Mouse (Mus musculus): ENCODE results near the gene Tbc1d1.
A peak's percentile ranks its signal among the peaks of the same experiment; 100 is the strongest.

Tbc1d1 gene

DNA sequence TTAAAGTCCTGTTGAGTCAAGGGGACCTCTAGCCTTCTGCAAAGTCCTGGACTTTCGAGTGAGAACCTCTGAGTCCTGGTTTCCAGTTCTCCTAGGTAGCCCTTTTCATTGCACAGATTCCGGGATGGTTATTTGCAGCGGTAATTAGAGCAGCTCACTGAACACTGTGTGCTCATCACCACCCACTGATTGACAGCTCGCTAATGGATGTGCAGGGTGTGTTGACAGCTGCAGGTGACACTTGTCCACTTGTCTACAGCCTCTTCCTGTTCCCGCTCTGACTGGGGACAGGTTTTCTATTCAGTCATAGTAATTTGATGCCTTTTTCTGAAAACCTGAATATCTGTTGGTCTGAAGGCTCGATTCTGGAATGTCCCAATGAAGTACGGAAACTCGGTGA is 50.8 kb downstream of the Tbc1d1 start:
- DNase-seq (ENCODE audit: low read depth, low spot score): no peak

DNA sequence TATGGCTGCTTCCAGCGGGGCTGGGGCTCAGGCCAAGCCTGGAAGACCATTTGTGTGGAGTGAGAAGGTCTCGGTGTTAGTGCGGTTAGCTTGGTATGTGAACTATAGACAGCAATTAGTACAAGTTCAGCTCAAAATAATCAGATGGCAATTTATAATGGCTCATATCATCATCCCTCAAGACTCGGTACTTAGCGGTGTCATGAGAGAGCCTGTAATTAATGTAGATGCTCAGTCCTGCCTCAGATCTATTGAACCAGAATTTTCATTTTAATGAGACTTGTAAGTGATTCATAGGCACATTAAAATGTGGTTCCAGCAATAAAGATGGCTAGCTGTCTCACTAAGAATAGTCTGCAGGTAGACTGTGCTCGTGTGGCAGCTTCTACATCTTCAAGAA is 51.7 kb downstream of the Tbc1d1 start:
- no peak for DNase-seq (ENCODE audit: low read depth, low spot score)

DNA sequence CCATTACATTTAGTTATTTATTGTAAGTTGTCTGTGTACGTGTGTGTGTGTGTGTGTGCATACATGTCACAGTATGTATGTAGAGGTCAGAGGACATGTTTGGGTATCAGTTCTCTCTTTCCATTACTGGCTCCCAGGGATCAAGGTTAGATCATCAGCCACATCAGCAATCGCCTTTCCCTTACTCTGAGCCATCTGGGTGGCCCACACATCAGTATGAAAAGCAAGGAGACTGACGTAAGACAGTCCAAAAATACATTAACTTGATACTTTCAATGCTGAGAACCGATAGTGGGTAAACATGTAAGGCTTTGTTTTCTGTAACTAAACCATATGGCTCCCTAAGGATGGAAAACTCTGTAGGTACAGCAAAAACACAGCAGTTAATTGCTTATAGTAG is 54.7 kb downstream of the Tbc1d1 start:
- no peak for DNase-seq (ENCODE audit: low read depth, low spot score)

DNA sequence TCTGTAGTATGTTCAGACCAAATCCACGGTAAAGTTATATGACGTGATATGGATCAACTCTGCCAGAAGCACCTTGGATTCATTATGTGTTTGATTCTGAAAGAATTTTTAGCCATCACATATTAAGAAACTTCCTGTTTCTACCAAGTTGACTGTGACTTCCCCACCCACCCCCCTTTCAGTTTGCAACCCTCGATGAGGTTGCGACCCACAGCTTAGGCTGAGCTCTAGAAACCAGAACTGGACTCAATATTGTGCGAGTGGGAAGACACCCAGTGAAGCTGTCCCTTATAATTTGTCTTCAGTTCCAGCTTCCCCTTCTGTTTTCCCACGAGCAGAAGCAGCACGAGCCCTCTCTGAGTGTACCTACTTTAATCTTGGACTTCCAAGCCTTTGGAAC is 55.2 kb downstream of the Tbc1d1 start:
- no peak for DNase-seq (ENCODE audit: low read depth, low spot score)

DNA sequence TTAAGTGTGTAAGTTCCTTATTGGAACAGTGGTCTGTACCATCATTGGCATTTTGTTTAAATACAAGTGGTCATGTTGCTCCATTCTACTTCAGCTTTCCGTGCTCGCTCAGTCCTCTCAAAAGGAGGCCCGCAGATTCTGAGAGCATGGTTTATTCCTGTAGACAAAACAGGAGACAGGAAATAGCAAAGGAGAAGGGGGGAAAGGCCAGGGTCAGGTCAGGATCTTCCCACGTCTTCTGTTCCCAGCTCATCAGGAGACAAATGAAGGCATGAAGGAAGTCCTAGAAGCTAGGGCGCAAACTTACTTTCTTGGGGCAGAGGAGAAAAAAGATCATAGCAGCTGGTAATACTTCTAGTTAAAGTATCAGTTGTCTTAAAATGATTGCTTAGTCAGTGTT is 56.1 kb downstream of the Tbc1d1 start:
- no peak for DNase-seq (ENCODE audit: low read depth, low spot score)

DNA sequence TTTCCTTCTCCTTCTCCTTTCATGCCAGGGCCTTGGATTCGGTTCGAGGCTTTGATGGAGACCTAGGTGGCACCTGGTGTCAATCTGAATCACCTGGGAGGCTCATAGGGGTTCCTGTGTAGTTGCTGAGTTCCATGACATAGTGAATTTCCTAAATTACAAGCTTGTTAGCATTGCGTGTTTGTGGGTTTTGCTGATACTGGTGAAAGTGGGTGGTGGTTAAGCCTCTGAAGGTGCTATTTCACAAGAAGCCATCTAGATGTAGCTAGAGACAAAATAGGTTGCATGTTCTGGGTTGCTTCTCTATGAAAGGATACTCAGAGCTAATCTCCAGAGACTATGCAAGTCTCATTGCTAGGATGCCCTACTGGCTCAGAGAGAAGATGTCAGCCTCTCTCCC is 56.5 kb downstream of the Tbc1d1 start:
- no peak for DNase-seq (ENCODE audit: low read depth, low spot score)

DNA sequence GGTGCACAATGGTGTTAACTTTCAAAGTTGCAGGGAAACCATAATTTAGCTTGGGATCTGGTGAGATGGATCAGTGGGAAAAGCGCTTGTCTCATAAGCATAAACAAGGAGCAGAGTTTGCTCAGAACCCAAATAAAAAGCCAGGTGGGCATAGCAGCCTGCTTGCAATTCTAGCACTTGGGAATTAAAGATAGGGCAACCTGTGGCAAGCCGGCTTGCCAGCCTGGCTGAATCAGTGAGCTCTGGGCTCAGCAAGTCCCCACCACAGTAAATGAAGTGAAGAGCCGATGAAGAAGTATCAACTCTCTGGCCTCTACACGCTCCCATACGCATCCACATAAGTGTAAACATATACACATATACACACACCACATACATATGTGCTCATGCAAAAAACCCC is 59.7 kb downstream of the Tbc1d1 start:
- no peak for DNase-seq (ENCODE audit: low read depth, low spot score)

DNA sequence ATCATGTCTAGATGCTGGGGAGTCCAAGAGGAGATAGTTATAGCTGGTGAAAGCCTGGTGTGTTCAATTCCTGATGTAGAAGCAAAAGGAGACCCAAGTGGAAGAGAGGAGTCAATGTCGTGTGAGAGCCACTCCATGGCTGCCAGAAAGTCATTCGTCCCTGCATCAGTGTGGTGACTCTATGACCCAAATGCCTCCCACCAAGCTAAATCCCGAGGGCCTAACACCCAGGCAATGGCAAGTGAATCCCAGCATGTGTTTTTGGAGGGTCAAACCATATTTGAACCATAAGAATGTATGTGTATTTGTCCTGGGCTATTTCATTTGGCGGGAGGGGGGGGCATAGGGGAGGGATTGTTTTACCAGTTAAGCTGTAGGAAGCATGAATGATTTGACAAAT is 60.2 kb downstream of the Tbc1d1 start:
- no peak for DNase-seq (ENCODE audit: low read depth, low spot score)

DNA sequence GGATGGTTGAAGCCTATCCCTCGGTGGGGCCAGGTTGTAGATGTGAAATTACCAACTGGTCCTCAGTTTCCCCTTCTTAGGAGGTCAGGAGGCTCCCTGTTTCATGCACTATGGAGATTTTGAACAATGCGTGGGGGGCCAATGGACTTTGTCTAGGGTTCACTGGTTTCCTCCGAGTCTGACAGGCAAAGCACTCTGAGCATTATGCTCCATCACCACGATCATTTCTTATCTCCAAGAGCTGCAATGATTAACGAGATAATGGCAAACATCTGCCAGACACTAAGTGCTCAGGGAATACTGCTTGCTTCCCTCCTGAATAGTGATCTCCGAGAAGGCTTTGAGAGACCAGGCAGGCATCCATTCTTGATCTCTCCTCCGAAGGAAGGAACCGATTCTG is 61.2 kb downstream of the Tbc1d1 start:
- no peak for DNase-seq (ENCODE audit: low read depth, low spot score)

DNA sequence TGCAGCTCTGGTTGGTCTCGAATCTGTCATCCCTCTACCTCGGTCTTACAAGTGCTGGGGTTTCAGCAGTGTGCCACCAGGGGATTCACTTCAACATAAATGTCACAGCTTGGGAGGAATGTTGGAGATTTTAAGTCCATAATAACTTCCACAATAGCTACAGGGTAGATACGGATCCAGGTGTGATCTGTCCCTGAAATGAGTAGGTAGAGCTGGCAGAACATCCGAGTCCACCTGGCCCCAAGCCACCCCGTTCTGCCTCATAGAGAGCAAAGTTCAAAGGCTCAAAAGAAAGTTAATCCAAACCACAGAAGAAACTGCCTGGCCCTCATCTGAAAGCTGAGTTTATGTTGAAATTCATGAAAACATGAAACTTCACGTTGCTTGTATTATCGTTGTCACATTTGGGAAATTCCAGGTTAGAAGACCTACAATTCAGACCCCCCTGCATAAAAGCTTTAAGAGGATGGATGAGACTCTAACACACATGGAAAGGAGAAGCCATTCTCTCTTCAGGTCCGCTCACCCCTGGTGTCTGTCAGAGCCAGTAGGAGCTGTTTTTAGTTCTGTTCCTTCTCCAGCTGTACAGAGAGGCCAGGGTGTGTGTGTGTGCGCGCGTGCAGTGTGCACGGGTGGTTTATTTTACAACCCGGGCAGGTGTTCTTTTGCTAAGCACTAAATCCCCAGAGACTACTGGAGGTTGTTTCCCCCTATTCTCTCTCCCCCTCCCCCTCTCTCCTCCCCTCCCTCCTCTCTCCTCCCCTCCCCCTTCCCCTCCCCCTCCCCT is 61.9 kb downstream of the Tbc1d1 start:
- DNase-seq (ENCODE audit: low read depth, low spot score): no peak

DNA sequence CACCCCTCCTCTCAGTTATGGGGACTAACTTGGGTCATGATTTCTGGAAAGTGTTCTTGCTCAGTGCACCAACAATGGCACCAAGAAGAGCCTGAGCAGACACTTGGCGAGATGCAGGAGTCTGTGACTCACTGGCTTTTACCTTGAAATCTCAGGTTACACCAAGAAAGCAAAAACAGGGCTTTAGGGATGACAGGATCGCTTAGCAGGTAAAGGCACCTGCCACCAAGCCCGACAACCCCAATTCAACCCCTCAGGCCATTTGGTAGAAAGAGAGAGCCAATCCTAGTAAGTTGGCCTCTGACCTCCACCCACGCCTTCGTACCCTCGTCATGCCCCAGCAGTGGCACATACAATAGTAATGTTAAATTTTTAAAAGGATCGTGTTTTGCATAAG is 62.5 kb downstream of the Tbc1d1 start:
- DNase-seq (ENCODE audit: low read depth, low spot score): no peak

DNA sequence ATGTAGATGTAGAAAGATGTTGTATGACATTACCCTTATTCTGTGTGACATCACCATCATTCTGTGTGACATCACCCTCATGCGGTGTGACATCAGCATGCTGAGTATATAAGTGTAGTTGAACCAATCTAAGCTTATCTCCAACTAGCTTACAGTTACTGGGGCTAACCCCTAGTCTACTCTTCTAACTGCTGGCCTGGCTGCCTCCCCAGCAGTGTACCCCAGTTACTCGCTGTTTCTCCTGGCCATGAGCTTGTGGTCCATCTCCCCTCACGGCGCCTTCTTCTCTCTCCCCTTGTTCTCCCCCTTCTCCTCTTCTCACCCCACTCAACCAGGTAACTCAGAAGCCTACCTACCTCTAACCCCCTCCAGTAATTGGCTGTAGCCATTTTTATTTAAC is 64.7 kb downstream of the Tbc1d1 start:
- DNase-seq (ENCODE audit: low read depth, low spot score): no peak

DNA sequence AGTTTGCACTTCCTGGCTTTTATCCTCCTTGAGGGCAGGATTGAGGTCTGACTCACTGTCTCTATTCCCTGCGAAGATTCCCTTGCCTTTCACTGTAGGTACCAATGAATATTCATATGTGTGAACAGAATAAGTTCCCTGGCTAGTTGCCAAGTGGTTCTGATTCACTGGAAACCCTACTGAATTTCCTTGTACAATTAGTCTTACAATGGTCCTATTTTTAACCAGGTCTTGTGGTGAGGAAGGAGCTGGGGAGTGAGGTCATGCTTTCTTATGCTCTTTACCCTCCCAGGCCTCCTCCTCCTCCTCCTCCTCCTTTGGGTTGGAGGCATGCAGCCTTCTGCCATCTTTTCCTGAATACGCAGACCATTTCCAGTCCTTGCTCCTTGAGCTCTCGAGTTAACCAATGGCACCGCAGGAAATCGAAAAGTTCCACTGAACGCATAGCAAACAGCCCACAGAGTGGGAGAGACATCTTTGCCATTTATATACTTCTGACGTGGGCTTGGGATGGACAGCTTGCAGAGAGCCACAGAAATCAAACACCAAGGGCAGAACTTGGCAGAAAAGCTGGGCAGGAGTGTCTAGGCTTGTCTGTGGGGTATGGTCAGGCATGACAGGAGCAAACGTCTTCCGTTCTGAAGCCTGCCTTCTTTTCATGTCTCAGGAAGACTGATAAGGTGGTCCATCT is 68.8 kb downstream of the Tbc1d1 start:
- no peak for DNase-seq (ENCODE audit: low read depth, low spot score)

DNA sequence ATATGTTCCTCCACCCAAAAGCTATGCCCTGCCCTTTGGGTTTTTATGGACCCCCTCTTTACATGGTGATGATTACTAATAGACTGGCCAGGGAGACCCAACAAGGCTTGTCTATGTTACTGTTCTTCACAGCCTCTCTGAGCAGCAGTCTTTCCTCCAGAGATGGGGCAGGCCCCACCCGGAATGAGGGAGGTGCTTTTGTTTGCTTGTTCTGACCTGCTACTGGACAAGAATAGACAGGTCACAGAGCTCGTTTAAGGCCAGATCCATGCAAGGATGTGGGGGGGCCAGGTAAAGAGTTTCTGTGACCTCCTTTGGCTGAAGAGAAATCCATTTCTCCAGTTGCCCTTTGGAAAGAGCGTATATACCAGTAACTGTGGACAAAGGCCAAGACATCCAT is 72.1 kb downstream of the Tbc1d1 start:
- DNase-seq (ENCODE audit: low read depth, low spot score): no peak

DNA sequence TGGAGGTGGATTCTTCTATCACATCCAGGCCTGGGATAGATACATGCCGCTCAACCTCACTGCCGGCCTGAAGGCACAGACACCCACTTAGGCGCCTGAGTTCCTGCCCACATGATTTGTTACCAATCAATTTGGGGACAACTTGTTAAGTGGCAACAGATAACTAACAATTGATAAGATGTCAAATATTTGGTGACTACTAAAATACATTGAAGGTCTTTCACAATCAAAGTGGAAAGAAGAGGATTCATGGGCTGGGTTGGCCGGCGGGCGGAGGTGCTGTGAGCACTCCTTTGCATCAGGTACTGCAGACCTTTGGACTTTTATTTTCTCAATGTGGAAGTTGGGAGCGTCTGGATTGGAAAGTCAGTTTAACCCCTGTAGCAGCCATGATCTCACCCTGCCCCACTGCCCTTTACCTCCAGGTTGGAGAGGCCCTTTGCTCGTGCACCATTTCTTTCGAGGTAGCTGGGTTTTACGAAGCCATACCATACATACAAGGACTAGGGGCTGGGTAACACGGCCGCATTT is 73.3 kb downstream of the Tbc1d1 start:
- DNase-seq (ENCODE audit: low read depth, low spot score): no peak

DNA sequence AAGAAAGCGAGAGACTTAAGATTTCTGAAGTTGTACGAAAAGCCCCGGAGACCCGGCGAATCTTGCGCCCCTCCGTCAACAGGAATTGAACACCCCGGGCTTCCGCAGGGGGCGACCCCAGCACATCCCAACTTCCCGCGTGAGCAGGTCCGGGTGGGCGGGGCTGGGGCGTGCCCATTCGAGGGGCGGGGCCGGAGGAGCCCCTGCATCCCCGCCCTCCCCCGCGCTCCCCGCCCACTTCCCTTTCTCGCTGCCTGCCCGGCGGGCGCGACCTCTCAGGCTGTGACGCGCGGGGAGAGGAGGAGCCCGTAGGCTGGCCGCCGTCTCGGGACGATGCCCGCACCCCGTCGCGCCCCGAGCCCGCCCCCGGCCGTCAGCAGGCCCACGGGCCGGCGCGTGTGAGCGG is 74.0 kb downstream of the Tbc1d1 start:
- DNase-seq (ENCODE audit: low read depth, low spot score): peak; percentile 79

DNA sequence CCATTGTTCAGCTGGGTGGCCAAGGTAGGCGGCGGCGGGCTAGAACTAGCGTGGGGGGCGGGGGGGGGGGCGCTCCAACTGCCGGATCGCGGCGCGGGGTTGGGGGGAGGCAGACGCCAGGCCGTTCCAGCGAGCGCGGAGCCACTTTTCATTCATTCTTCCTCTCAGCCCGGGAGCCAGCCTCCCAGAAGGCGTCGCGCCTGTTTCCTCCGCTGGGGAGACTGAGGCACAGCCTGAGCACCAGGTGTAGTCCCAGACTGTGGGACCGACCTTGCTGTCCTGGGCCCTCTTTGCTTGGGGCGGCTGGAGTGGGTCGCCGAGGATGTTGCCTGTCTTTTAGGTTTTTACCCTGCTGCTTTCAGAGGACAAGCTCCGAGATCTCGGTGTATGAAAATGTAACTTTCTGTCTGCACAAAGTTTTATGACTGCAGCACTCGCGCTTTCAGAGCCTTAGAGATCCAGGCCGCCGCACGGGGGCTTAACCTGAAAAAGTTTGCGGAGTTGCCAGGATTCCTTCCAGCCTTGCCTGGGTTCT is 74.5 kb downstream of the Tbc1d1 start:
- DNase-seq (ENCODE audit: low read depth, low spot score): no peak

DNA sequence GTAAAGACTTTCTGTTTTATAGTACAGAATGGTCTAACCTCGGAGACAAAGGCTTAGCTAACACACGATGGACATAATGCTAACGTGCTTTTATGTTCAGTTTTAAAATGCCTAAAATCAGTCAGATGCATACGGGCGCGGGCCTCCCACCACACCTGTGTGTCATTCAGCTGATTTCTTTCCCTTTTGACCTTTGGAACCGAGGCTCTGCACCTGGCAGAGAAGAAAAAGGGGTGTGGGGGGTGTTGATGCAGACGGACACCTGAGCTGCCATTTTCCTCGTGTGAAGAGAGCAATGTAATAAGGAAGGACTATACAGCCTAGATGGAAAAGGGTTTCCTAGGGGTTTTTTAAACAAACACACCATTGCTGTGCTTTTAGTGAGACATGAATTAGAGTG is 76.8 kb downstream of the Tbc1d1 start:
- DNase-seq (ENCODE audit: low read depth, low spot score): no peak

DNA sequence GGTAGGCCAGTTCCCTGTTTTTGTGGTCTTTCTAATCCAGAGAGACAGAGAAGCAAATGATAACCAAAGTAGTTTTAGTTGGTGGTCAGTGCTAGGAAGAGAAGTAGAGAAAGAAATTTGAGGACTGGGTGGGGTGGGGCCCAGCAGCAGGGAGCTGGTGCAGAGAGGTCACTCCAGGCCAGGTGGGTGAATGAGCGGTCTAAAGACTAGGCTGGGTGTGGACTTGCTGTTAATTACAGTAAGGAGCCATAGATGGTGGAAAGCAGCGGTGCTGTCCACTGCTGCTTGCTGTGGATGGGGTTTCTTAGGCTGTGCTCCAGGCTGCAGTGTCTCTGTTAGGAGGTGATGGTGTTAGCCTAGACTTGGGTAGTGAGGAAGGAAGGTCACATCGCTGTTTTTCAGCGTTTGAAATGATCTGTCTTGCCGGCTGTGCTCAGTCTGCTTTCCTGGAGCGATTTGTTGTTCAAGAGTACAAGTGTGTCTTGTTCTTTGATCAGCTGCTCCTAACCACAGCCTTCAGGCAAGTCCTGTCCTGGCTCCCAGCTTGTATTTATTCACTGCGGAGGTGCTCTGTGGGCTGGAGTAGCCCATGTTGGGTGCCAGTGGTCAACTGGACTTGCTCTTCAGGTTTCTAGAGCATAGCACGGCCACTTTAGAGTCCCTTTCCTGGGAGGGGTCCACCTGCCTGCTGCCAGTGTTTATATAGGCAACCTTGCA is 78.3 kb downstream of the Tbc1d1 start:
- DNase-seq (ENCODE audit: low read depth, low spot score): no peak

DNA sequence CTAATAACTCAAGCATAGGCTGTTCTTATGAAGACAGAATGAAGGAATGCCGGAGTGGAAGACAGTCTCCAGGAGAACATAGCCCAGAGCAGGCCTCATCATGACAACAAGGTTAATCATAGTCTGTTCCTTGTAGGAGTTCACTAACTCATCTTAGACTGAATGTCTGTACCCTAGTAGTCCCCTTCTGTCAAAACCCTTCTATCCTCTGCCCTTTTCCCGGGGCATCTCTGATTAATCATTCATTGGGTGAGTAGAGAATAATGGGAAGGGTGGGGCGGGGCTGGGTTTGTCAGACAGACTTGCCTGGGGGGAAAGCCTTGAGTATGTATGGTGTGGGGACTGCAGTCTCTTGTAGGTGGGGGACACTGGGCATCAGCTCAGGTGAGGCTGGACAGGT is 79.1 kb downstream of the Tbc1d1 start:
- DNase-seq (ENCODE audit: low read depth, low spot score): no peak

DNA sequence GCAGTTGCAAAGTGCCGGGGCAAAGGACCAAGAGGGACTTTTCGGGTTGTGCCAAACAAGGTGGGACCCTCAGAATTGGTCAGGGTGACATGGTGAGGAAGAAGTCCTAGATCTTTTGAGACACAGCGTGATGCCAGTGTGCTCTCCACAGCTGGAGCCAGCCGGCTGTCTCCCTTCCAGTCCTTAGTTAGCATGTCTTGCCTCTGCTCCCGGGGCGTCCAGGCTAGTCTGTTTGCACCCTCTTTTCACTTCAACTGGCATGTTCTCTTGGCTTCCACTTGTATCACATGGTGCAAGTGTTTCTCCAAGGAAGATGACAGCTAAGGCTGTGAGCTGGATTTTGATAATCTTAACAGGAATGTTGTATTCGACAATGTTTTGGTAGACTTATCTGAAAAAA is 80.5 kb downstream of the Tbc1d1 start:
- DNase-seq (ENCODE audit: low read depth, low spot score): no peak

DNA sequence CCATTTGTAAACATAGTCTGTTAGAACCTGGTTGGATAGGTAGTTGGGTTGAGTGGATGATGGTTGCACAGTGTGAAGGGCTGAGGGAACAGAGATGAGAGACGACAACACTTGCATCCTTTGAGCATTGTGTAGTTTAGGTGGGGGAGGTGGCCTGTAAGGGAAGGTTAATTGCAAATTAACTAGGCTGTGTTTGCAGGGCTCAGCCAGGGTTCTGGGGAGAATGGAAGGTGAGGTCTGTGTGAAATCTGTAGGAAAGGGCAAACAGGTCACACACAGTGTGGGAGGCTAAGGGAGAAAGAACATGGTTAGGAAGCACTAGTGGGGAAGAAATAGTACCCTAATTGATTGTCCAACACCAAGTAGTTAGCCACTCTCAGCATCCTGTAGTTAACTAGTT is 81.2 kb downstream of the Tbc1d1 start:
- DNase-seq (ENCODE audit: low read depth, low spot score): no peak

All from retina, postnatal 7 days (tissue).